Mouse (Mus musculus): ENCODE results near the gene Lipn. TPM values are rescaled to one million over a fixed set of nuclear protein-coding genes. Genes with fewer than 3 reads are reported as not detected.

Gene Lipn
- total and polyA plus RNA-seq, 3 experiments: not detected

- Histone ChIP-seq H3K9me3 (replicated peaks; ENCODE audit: insufficient read depth, low read length) (no peaks in the 10 kb centered on the region), H3K4me3 (ENCODE audit: control insufficient read depth in 1 of 2, insufficient read depth in 1 of 2, low read depth in 2 of 2, low read length in 2 of 2) (no peak overlapping the region), H3K9ac (ENCODE audit: control insufficient read depth, low read depth, low read length, poor library complexity, severe bottlenecking) (no peak overlapping the region), H3K27me3 (ENCODE audit: control insufficient read depth in 1 of 2, insufficient read depth in 2 of 2, low read length in 2 of 2) (no peaks in the 10 kb centered on the region), H3K79me2 (ENCODE audit: control insufficient read depth, insufficient read depth, low read length, poor library complexity) (no peaks in the 10 kb centered on the region), H3K27ac (ENCODE audit: control insufficient read depth, low read depth, low read length) (no peak overlapping the region), H3K36me3 (ENCODE audit: control insufficient read depth in 1 of 2, insufficient read depth in 2 of 2, low read length in 2 of 2) (no peaks in the 10 kb centered on the region), H3K4me1 (ENCODE audit: control insufficient read depth in 1 of 2, insufficient read depth in 2 of 2, low read length in 2 of 2) (no peaks in the 10 kb centered on the region)
- no peak for DNase-seq (ENCODE audit: low read depth, low spot score)
- no peak for TF ChIP-seq SMC3 (IDR thresholded peaks at IDR 0.05; ENCODE audit: low read depth, low read length)
- TF ChIP-seq ELF1 (IDR thresholded peaks at IDR 0.05; ENCODE audit: low read depth, low read length): no peak
- no peak for TF ChIP-seq RAD21 (IDR thresholded peaks at IDR 0.05; ENCODE audit: low read depth, low read length)
- TF ChIP-seq GATA1 (IDR thresholded peaks at IDR 0.05; ENCODE audit: low read depth, low read length): no peak
- TF ChIP-seq CTCF (IDR thresholded peaks at IDR 0.05 in 2 of 3, conservative IDR thresholded peaks at IDR 0.05 in 1 of 3; ENCODE audit: control insufficient read depth in 1 of 3, insufficient read depth in 1 of 3, low read depth in 2 of 3, low read length in 3 of 3, poor library complexity in 1 of 3, severe bottlenecking in 1 of 3): no peak
- TF ChIP-seq TBP (IDR thresholded peaks at IDR 0.05; ENCODE audit: low read depth, low read length): no peak
- TF ChIP-seq MYC (IDR thresholded peaks at IDR 0.05; ENCODE audit: low read depth, low read length): no peak
- TF ChIP-seq JUND (IDR thresholded peaks at IDR 0.05; ENCODE audit: low read depth, low read length): no peak
- TF ChIP-seq E2F4 (IDR thresholded peaks at IDR 0.05; ENCODE audit: borderline replicate concordance, low read depth, low read length): no peak
- no peak for TF ChIP-seq NELFE (IDR thresholded peaks at IDR 0.05; ENCODE audit: low read depth, low read length)
- TF ChIP-seq BHLHE40 (IDR thresholded peaks at IDR 0.05; ENCODE audit: borderline replicate concordance, low read depth, low read length): no peak
- TF ChIP-seq POLR2AphosphoS5 (IDR thresholded peaks at IDR 0.05; ENCODE audit: borderline replicate concordance, low read depth, low read length): no peak
- TF ChIP-seq MAZ (IDR thresholded peaks at IDR 0.05; ENCODE audit: low read depth, low read length): no peak
- no peak for TF ChIP-seq CHD2 (IDR thresholded peaks at IDR 0.05; ENCODE audit: low read length)
- TF ChIP-seq POLR2A (IDR thresholded peaks at IDR 0.05; ENCODE audit: control insufficient read depth in 1 of 2, insufficient read depth in 1 of 2, low read depth in 1 of 2, low read length in 2 of 2, poor library complexity in 1 of 2): no peak
- no peak for TF ChIP-seq CHD1 (IDR thresholded peaks at IDR 0.05; ENCODE audit: low read depth, low read length)
- TF ChIP-seq POLR2AphosphoS2 (IDR thresholded peaks at IDR 0.05; ENCODE audit: low read length): no peak
- no peak for TF ChIP-seq KAT2A (conservative IDR thresholded peaks at IDR 0.05; ENCODE audit: low read depth, low read length)
- TF ChIP-seq ETS1 (IDR thresholded peaks at IDR 0.05; ENCODE audit: low read depth, low read length): no peak
Observed at GRCm38 (mm10) chr19:34078130-34078529, 11.0 kb downstream of the Lipn start.

- Histone ChIP-seq H3K79me2 (ENCODE audit: control insufficient read depth, insufficient read depth, low read length, poor library complexity) (no peaks in the 10 kb centered on the region), H3K4me3 (ENCODE audit: control insufficient read depth in 1 of 2, insufficient read depth in 1 of 2, low read depth in 2 of 2, low read length in 2 of 2) (no peak overlapping the region), H3K4me1 (ENCODE audit: control insufficient read depth in 1 of 2, insufficient read depth in 2 of 2, low read length in 2 of 2) (no peaks in the 10 kb centered on the region), H3K9me3 (replicated peaks; ENCODE audit: insufficient read depth, low read length) (no peaks in the 10 kb centered on the region), H3K9ac (ENCODE audit: control insufficient read depth, low read depth, low read length, poor library complexity, severe bottlenecking) (no peak overlapping the region), H3K27me3 (ENCODE audit: control insufficient read depth in 1 of 2, insufficient read depth in 2 of 2, low read length in 2 of 2) (no peaks in the 10 kb centered on the region), H3K36me3 (ENCODE audit: control insufficient read depth in 1 of 2, insufficient read depth in 2 of 2, low read length in 2 of 2) (no peaks in the 10 kb centered on the region), H3K27ac (ENCODE audit: control insufficient read depth, low read depth, low read length) (no peak overlapping the region)
- no peak for DNase-seq (ENCODE audit: low read depth, low spot score)
- TF ChIP-seq UBTF (IDR thresholded peaks at IDR 0.05; ENCODE audit: borderline replicate concordance, insufficient read depth, low read depth, low read length) (no peak), CTCF (IDR thresholded peaks at IDR 0.05 in 2 of 3, conservative IDR thresholded peaks at IDR 0.05 in 1 of 3; ENCODE audit: control insufficient read depth in 1 of 3, insufficient read depth in 1 of 3, low read depth in 2 of 3, low read length in 3 of 3, poor library complexity in 1 of 3, severe bottlenecking in 1 of 3) (no peak)
Observed at GRCm38 (mm10) chr19:34089011-34089680, 22.0 kb downstream of the Lipn start.

Data from MEL (cell line).